Mouse (Mus musculus) liver, embryonic 14.5 days (tissue): ENCODE results near the gene Apbb2.

ENCODE experiments used
- CTCF ChIP-seq: IDR thresholded peaks from 2 replicates; pipeline ENCODE4 v1.5.1; 2016; ENCODE audit warnings: antibody characterized with exemption, low read depth, control low read depth
- EP300 ChIP-seq: IDR thresholded peaks from 2 replicates; pipeline ENCODE4 v1.6.1; 2016; ENCODE audit warnings: antibody characterized with exemption, low read depth

- TF ChIP-seq CTCF (no peak), EP300 (no peak)
Observed at GRCm38 (mm10) chr5:66428071-66428470, 190.5 kb downstream of the Apbb2 start.
